Mouse (Mus musculus) adrenal gland, postnatal 25 days (tissue): ENCODE measurements around the gene Scn4a. TPM values are rescaled to one million over a fixed set of nuclear protein-coding genes. Genes with fewer than 3 reads are reported as not detected.

ENCODE experiments used
- DNase-seq: peaks from one replicate; pipeline ENCODE4 v3.0.0; 2021; ENCODE audit warnings: mixed read lengths
- total RNA-seq: library from RNA; stranded (reverse); gene quantifications from 2 replicates; pipeline ENCODE4 v1.2.3, GENCODE M21; 2021

Gene Scn4a
- total RNA-seq, 1 experiment from 2014 or later, result 0.03 TPM

GRCm38 (mm10) chr11:106271794-106272643 lies 81.1 kb downstream of the Scn4a start:
- DNase-seq, result peak; percentile 53

GRCm38 (mm10) chr11:106271131-106271793 lies 81.8 kb downstream of the Scn4a start:
- DNase-seq, result no peak

GRCm38 (mm10) chr11:106269060-106269431 lies 84.0 kb downstream of the Scn4a start:
- DNase-seq, result no peak

Other genes with a start within 250 kb of the Scn4a start
- not detected in 2 replicates for gene Gm10840, start 192.4 kb downstream of the Scn4a start, total RNA-seq
- 10.6 and 16.4 TPM in 2 replicates for gene Limd2, start 192.4 kb downstream of the Scn4a start, total RNA-seq
- 9.8 and 19.1 TPM in 2 replicates for gene Strada, start 151.1 kb downstream of the Scn4a start, total RNA-seq
- gene Ccdc47, start 136.9 kb downstream of the Scn4a start, total RNA-seq, result 122 and 172 TPM in 2 replicates
- 57.1 and 64.5 TPM in 2 replicates for gene Ddx42, start 136.4 kb downstream of the Scn4a start, total RNA-seq
- gene Ftsj3, start 97.2 kb downstream of the Scn4a start, total RNA-seq, result 52.5 and 72.1 TPM in 2 replicates
- 150 and 151 TPM in 2 replicates for gene Psmc5, start 97.1 kb downstream of the Scn4a start, total RNA-seq
- gene Smarcd2, start 80.3 kb downstream of the Scn4a start, total RNA-seq, result 89.6 and 114 TPM in 2 replicates
- 0.36 TPM in 1 of 2 replicates, not detected in the other for gene Tcam1, start 76.6 kb downstream of the Scn4a start, total RNA-seq
- gene Gh, start 51.4 kb downstream of the Scn4a start, total RNA-seq, result not detected in 2 replicates
- 1.0 and 1.4 TPM in 2 replicates for gene Cd79b, start 38.5 kb downstream of the Scn4a start, total RNA-seq
- not detected in 2 replicates for gene Prr29, start 12.2 kb upstream of the Scn4a start, total RNA-seq
- gene Icam2, start 34.8 kb upstream of the Scn4a start, total RNA-seq, result 16.4 and 17.6 TPM in 2 replicates
- gene Ern1, start 134.6 kb upstream of the Scn4a start, total RNA-seq, result 107 and 122 TPM in 2 replicates